Mouse (Mus musculus) heart, embryonic 14.5 days (tissue): Measurements from ENCODE around the gene Ttc33. TPM values are rescaled to one million over a fixed set of nuclear protein-coding genes. Genes with fewer than 3 reads are reported as not detected.

Experiments
- ATAC-seq: fragments of 200-750 bp; cut with Nextera tagmentation; 2 replicates; pipeline ENCODE4 v1.8.0; 2017; ENCODE audit warnings: low read depth, moderate TSS enrichment; ENCODE audit not compliant: insufficient number of reproducible peaks, insufficient read depth, low FRiP score
- H3K27ac ChIP-seq, 2 experiments: fragments of 200-500 bp in 1 of 2; fragments of 300-500 bp in 1 of 2; sonication (generic) in 1 of 2; replicated peaks in 1 of 2; 2 replicates each; pipeline ENCODE4 v1.5.1; 2012 to 2014; ENCODE audit warnings: low read depth in 2 of 2, low read length in 2 of 2, control low read depth in 1 of 2, mild to moderate bottlenecking in 1 of 2, mixed read lengths in 1 of 2; ENCODE audit not compliant: control insufficient read depth in 1 of 2, insufficient read depth in 1 of 2
- H3K27me3 ChIP-seq: fragments of 300-500 bp; sonication (generic); 2 replicates; pipeline ENCODE4 v1.6.1; 2014; ENCODE audit warnings: mild to moderate bottlenecking, low read length, control low read depth; ENCODE audit not compliant: control insufficient read depth, insufficient read depth
- H3K36me3 ChIP-seq: fragments of 300-500 bp; sonication (generic); 2 replicates; pipeline ENCODE4 v1.6.1; 2014; ENCODE audit warnings: mild to moderate bottlenecking, control low read depth, low read length, mixed read lengths; ENCODE audit not compliant: control insufficient read depth, insufficient read depth
- H3K4me1 ChIP-seq, 2 experiments: fragments of 200-500 bp in 1 of 2; fragments of 300-500 bp in 1 of 2; sonication (generic) in 1 of 2; 2 replicates each; pipeline ENCODE4 v1.6.1; 2012 to 2014; ENCODE audit warnings: low read length in 2 of 2, control low read depth in 1 of 2, mixed read lengths in 1 of 2; ENCODE audit not compliant: control insufficient read depth in 2 of 2, insufficient read depth in 2 of 2
- H3K4me2 ChIP-seq: fragments of 300-500 bp; sonication (generic); 2 replicates; pipeline ENCODE4 v1.6.1; 2014; ENCODE audit warnings: mild to moderate bottlenecking, low read length
- H3K4me3 ChIP-seq, 2 experiments: fragments of 200-500 bp in 1 of 2; fragments of 300-500 bp in 1 of 2; sonication (generic) in 1 of 2; 2 replicates each; pipeline ENCODE4 v1.5.1; 2012 to 2014; ENCODE audit warnings: low read length in 2 of 2, mild to moderate bottlenecking in 2 of 2, control low read depth in 1 of 2, low read depth in 1 of 2, moderate library complexity in 1 of 2; ENCODE audit not compliant: control insufficient read depth in 1 of 2, insufficient read depth in 1 of 2
- H3K9ac ChIP-seq: fragments of 300-500 bp; sonication (generic); 2 replicates; pipeline ENCODE4 v1.6.1; 2014; ENCODE audit warnings: mild to moderate bottlenecking, low read length
- H3K9me3 ChIP-seq: fragments of 300-500 bp; sonication (generic); 2 replicates; pipeline ENCODE4 v1.6.1; 2016; ENCODE audit warnings: low read length, control low read depth; ENCODE audit not compliant: control insufficient read depth
- whole genome bisulfite sequencing: fragments of 180-500 bp; shearing (Covaris S2); extraction: QIAGEN DNeasy Blood & Tissue Kit; methylation state at CpG from one replicate; pipeline ENCODE4 v1.1.7; 2014; 5-methylcytosine and 5-hydroxymethylcytosine counted together
- polyA plus RNA-seq: library from polyadenylated mRNA; unstranded; fragments of >200 nt; fragmentation: Nextera tagmentation; extraction: Ambion mirVana; gene quantifications from 2 replicates; pipeline ENCODE4 v1.2.1, GENCODE M21; 2014

Ttc33 gene
- polyA plus RNA-seq, 1 experiment from 2014 or later: 39.7 TPM

GRCm38 (mm10) chr15:5262095-5262667 lies 76.9 kb downstream of the Ttc33 start:
- no peak overlapping the region for H3K4me3 ChIP-seq
- H3K4me2 ChIP-seq: no peak overlapping the region
- H3K9me3 ChIP-seq: no peaks in the 10 kb centered on the region
- no peak overlapping the region for H3K9ac ChIP-seq
- no peak for ATAC-seq
- H3K36me3 ChIP-seq: no peaks in the 10 kb centered on the region
- H3K4me1 ChIP-seq: no peaks in the 10 kb centered on the region
- no peak overlapping the region for H3K27ac ChIP-seq
- 79% methylated on average over 13 of the region's 13 CpGs for WGBS
- H3K27me3 ChIP-seq: no peaks in the 10 kb centered on the region

GRCm38 (mm10) chr15:5262874-5263504 lies 77.7 kb downstream of the Ttc33 start:
- no peaks in the 10 kb centered on the region for H3K4me1 ChIP-seq
- no peaks in the 10 kb centered on the region for H3K36me3 ChIP-seq
- H3K4me2 ChIP-seq: no peak overlapping the region
- H3K9ac ChIP-seq: no peak overlapping the region
- H3K27me3 ChIP-seq: no peaks in the 10 kb centered on the region
- WGBS: 85% methylated on average over 10 of the region's 10 CpGs
- no peak overlapping the region for H3K4me3 ChIP-seq
- H3K9me3 ChIP-seq: no peaks in the 10 kb centered on the region
- no peak for ATAC-seq
- no peak overlapping the region for H3K27ac ChIP-seq

- WGBS: 49% methylated on average over 3 of the region's 3 CpGs
- H3K27me3 ChIP-seq: no peaks in the 10 kb centered on the region
- H3K9me3 ChIP-seq: no peaks in the 10 kb centered on the region
- H3K4me3 ChIP-seq: no peak overlapping the region
- H3K4me1 ChIP-seq: no peaks in the 10 kb centered on the region
- H3K4me2 ChIP-seq: no peak overlapping the region
- H3K36me3 ChIP-seq: no peaks in the 10 kb centered on the region
- no peak overlapping the region for H3K27ac ChIP-seq
- no peak for ATAC-seq
- no peak overlapping the region for H3K9ac ChIP-seq
Observed at GRCm38 (mm10) chr15:5266095-5266494, 80.8 kb downstream of the Ttc33 start.

Other genes starting within 250 kb of the Ttc33 start
- gene C7, start 121.8 kb upstream of the Ttc33 start, polyA plus RNA-seq: 0.12 TPM in 1 of 2 replicates, not detected in the other
- 1.9 and 3.6 TPM in 2 replicates for gene Card6, start 77.0 kb upstream of the Ttc33 start, polyA plus RNA-seq
- 480 and 512 TPM in 2 replicates for gene Rpl37, start 68.9 kb upstream of the Ttc33 start, polyA plus RNA-seq
- gene Prkaa1, start 41.7 kb upstream of the Ttc33 start, polyA plus RNA-seq: 20.9 and 21.3 TPM in 2 replicates
- 3.3 and 4.1 TPM in 2 replicates for gene Ptger4, start 58.7 kb downstream of the Ttc33 start, polyA plus RNA-seq